8 mouse cellular contexts compared by ENCODE assay signal in genomic region chr6:86793957-86794356, GRCm38 (mm10). TPM values are rescaled to one million over a fixed set of nuclear protein-coding genes. Genes with fewer than 3 reads are reported as not detected.
DNase-seq lines count a peak whose midpoint lies in the region; ATAC-seq and TF ChIP-seq lines count a peak whose summit lies in the region.

No protein-coding gene starts in this region.

- H3K9me3 ChIP-seq in embryonic facial prominence, embryonic 14.5 days (ENCODE audit: control insufficient read depth, low read length): no peaks in the 10 kb centered on the region
- no peaks in the 10 kb centered on the region for H3K9me3 ChIP-seq in neural tube, embryonic 11.5 days (ENCODE audit: control insufficient read depth, low read length)

- 48% methylated on average over 5 of the region's 5 CpGs for WGBS in embryonic facial prominence, embryonic 14.5 days
- 50% methylated on average over 5 of the region's 5 CpGs for WGBS in neural tube, embryonic 11.5 days

- DNase-seq in left cerebral cortex, adult 2 months (ENCODE audit: extremely low spot score in 1 of 2, low spot score in 2 of 2): no peak
- no peak for DNase-seq in left cerebral cortex, adult 8-10 months (ENCODE audit: low spot score in 2 of 2)
- peak; percentile 40 for DNase-seq in embryonic facial prominence, embryonic 14.5 days (ENCODE audit: low spot score)
- DNase-seq in kidney, adult 9 months: peak; percentile 41
- DNase-seq in neural tube, embryonic 11.5 days (ENCODE audit: low spot score): no peak
- DNase-seq in left cerebral cortex, adult 9 months (ENCODE audit: low spot score in 2 of 2): no peak
- no peak for DNase-seq in urinary bladder, postnatal 14 days (ENCODE audit: low spot score)
- DNase-seq in left cerebral cortex, postnatal 10 days (ENCODE audit: extremely low spot score in 1 of 2, low spot score in 2 of 2): no peak

- intact Hi-C loops in left cerebral cortex, adult 2 months (cut with DNase I): no loop called here
- intact Hi-C loops in left cerebral cortex, postnatal 10 days (cut with DNase I): loop anchor here (5.0 kb wide), 1 partner anchor 37 kb away; no protein-coding TSS in a partner anchor

- H3K27me3 ChIP-seq in embryonic facial prominence, embryonic 14.5 days (replicated peaks; ENCODE audit: control insufficient read depth, insufficient read depth, low read length): peaks cover 4% of the 10 kb centered on the region; the same call in 1 of the 2 replicates
- peaks cover 13% of the 10 kb centered on the region for H3K27me3 ChIP-seq in neural tube, embryonic 11.5 days (ENCODE audit: control insufficient read depth, insufficient read depth, low read length)

- no peak for ATAC-seq in embryonic facial prominence, embryonic 14.5 days (ENCODE audit: low read depth)
- no peak for ATAC-seq in neural tube, embryonic 11.5 days (ENCODE audit: insufficient read depth, low FRiP score, low TSS enrichment)

- no peak overlapping the region for H3K27ac ChIP-seq in left cerebral cortex, adult 2 months
- no peak overlapping the region for H3K27ac ChIP-seq in embryonic facial prominence, embryonic 14.5 days (replicated peaks; ENCODE audit: low read depth, low read length)
- no peak overlapping the region for H3K27ac ChIP-seq in neural tube, embryonic 11.5 days (ENCODE audit: low read depth, low read length)

- no peaks in the 10 kb centered on the region for H3K4me1 ChIP-seq in embryonic facial prominence, embryonic 14.5 days (ENCODE audit: control insufficient read depth, insufficient read depth, low read length)
- H3K4me1 ChIP-seq in neural tube, embryonic 11.5 days (ENCODE audit: control insufficient read depth, insufficient read depth, low read length): peaks cover 2% of the 10 kb centered on the region; the same call in 1 of the 2 replicates

- no peak for TF ChIP-seq CTCF in left cerebral cortex, adult 2 months (IDR thresholded peaks at IDR 0.05)

- no peak overlapping the region for H3K9ac ChIP-seq in embryonic facial prominence, embryonic 14.5 days (ENCODE audit: low read depth, low read length)
- H3K9ac ChIP-seq in neural tube, embryonic 11.5 days (ENCODE audit: low read length): no peak overlapping the region

- peak overlapping the region; percentile 92 for H3K4me2 ChIP-seq in embryonic facial prominence, embryonic 14.5 days (ENCODE audit: low read depth, low read length)
- peak overlapping the region; percentile 97; the same call in 1 of the 2 replicates for H3K4me2 ChIP-seq in neural tube, embryonic 11.5 days (ENCODE audit: low read depth)

- H3K4me3 ChIP-seq in left cerebral cortex, adult 2 months: peak overlapping the region; percentile 59; the same call in 1 of the 2 replicates
- H3K4me3 ChIP-seq in embryonic facial prominence, embryonic 14.5 days (ENCODE audit: low read depth, low read length): peak overlapping the region; percentile 58; the same call in 1 of the 2 replicates
- H3K4me3 ChIP-seq in neural tube, embryonic 11.5 days (ENCODE audit: low read depth, low read length): peak overlapping the region; percentile 50; the same call in 1 of the 2 replicates

- no peaks in the 10 kb centered on the region for H3K36me3 ChIP-seq in embryonic facial prominence, embryonic 14.5 days (ENCODE audit: control insufficient read depth, insufficient read depth, low read length)
- no peaks in the 10 kb centered on the region for H3K36me3 ChIP-seq in neural tube, embryonic 11.5 days (ENCODE audit: control insufficient read depth, insufficient read depth, low read length)

RNA-seq across cellular contexts. Expression of gene Anxa4, which starts 0.6 kb away (rescaled TPM):
- 1 to 10 TPM; 6.5 to 7.7 TPM for total RNA-seq in left cerebral cortex, adult 2 months (2021)
- 10 to 100 TPM in 3 of 4 experiments, 1 to 10 TPM in 1; 7.6 to 10.2 (median 10.1) TPM for total RNA-seq in left cerebral cortex, adult 8-10 months (2022)
- 44.1 and 46.7 TPM in 2 replicates for polyA plus RNA-seq in embryonic facial prominence, embryonic 14.5 days (2014; fragmentation: Nextera tagmentation; extraction: Ambion mirVana)
- polyA plus RNA-seq in neural tube, embryonic 11.5 days (2014; fragmentation: Nextera tagmentation; extraction: Ambion mirVana): 6.2 and 6.9 TPM in 2 replicates
- total RNA-seq in left cerebral cortex, postnatal 10 days (2021): 1 to 10 TPM; 3.1 to 3.8 TPM

RNA-seq across cellular contexts. Expression of gene Aak1, which starts 55.4 kb away (rescaled TPM):
- 100 to 1,000 TPM; 442 to 463 TPM for total RNA-seq in left cerebral cortex, adult 2 months (2021)
- 100 to 1,000 TPM; 363 to 417 (median 388) TPM for total RNA-seq in left cerebral cortex, adult 8-10 months (2022)
- 17.8 and 22.4 TPM in 2 replicates for polyA plus RNA-seq in embryonic facial prominence, embryonic 14.5 days (2014; fragmentation: Nextera tagmentation; extraction: Ambion mirVana)
- 23.8 and 27.1 TPM in 2 replicates for polyA plus RNA-seq in neural tube, embryonic 11.5 days (2014; fragmentation: Nextera tagmentation; extraction: Ambion mirVana)
- 100 to 1,000 TPM; 263 to 271 TPM for total RNA-seq in left cerebral cortex, postnatal 10 days (2021)

Comparison
In these comparisons a context has a peak if more than half of its experiments do, and no peak if none do; other contexts are left out.
1. DNase-seq: peak in embryonic facial prominence, embryonic 14.5 days (single experiment) and kidney, adult 9 months (single experiment); none in left cerebral cortex, adult 2 months (0 of 2), left cerebral cortex, adult 8-10 months (0 of 2), neural tube, embryonic 11.5 days (single experiment), left cerebral cortex, adult 9 months (0 of 2), urinary bladder, postnatal 14 days (single experiment) and left cerebral cortex, postnatal 10 days (0 of 2).
2. Peak in every context shown above with its lines, with median percentiles within 50 percentile points of each other: H3K4me3 ChIP-seq.